25 mouse cellular contexts compared by ENCODE assay signal in the genomic region with DNA sequence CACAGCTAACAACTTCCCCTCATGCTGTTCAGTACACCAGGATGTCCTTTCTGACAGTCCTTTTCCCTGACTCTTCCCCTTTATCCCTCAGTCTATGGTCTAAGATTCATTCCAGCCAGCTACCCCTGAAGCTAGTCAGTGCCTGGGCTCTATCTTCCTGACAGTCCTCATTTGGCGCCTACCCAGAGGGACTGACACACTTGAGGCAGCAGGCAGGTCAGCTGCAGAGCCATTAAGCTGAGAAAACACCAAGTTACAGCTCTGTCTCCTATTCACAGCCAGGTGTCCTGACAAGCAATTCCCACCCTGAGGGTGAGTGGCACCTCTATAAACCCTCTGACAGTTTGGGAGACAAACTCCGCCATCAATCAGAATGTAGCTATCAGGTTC. TPM values are rescaled to one million over a fixed set of nuclear protein-coding genes. Genes with fewer than 3 reads are reported as not detected.
"Had no signal": no experiment of that assay in that cellular context is flagged by ENCODE, and none has a peak within 500 bp of the region (broad histone marks: within the 10 kb centered on the region; RNA-seq: fewer than 3 reads in every experiment).

No protein-coding gene starts in this region.

- H3K4me3 ChIP-seq: kidney, embryonic 15.5 days; limb, embryonic 10.5 days; limb, embryonic 13.5 days; myocyte; neural tube, embryonic 13.5 days had no signal

- H3K27me3 ChIP-seq: limb, embryonic 13.5 days; neural tube, embryonic 13.5 days had no signal

- ATAC-seq: liver, postnatal 0 days; lung, postnatal 0 days; midbrain, embryonic 16.5 days had no signal

- H3K27ac ChIP-seq: kidney, embryonic 15.5 days; limb, embryonic 10.5 days; limb, embryonic 13.5 days; liver, embryonic 14.5 days; macrophage; neural tube, embryonic 13.5 days had no signal

- H3K4me2 ChIP-seq: kidney, embryonic 15.5 days; limb, embryonic 13.5 days; lung, embryonic 14.5 days; neural tube, embryonic 13.5 days had no signal

- H3K9ac ChIP-seq: kidney, embryonic 15.5 days; limb, embryonic 13.5 days; liver, embryonic 14.5 days; liver, postnatal 0 days; lung, embryonic 14.5 days; neural tube, embryonic 13.5 days had no signal

- DNase-seq: kidney, adult 11 months; kidney, adult 8-10 months; kidney, postnatal 10 days; kidney, postnatal 36 days; layer of hippocampus, adult 9-11 months; liver; liver, postnatal 0 days; lung, embryonic 14.5 days; retina, postnatal 1 day; right cerebral cortex, postnatal 25 days; thymus, adult 18-20 months; thymus, postnatal 36 days had no signal

RNA-seq across cellular contexts. Expression of a gene that starts 27.3 kb away (rescaled TPM):
- total RNA-seq: megakaryocyte, adult 5-6 weeks; monocyte, adult 5-6 weeks; neutrophil, adult 5-6 weeks had no signal
- polyA plus RNA-seq: liver, embryonic 14.5 days; liver, postnatal 0 days; macrophage; myocyte; small intestine, adult 2 months had no signal

RNA-seq across cellular contexts. Expression of a gene that starts 27.5 kb away (rescaled TPM):
- total RNA-seq: neutrophil, adult 5-6 weeks had no signal
